Mouse (Mus musculus): ENCODE measurements around the gene Zfp518b.

GRCm38 (mm10) chr5:38628023-38628422 is 56.6 kb downstream of the Zfp518b start:
- TF ChIP-seq POLR2AphosphoS5 (IDR thresholded peaks at IDR 0.05; ENCODE audit: borderline replicate concordance, low read depth, low read length) (no peak), SMC3 (IDR thresholded peaks at IDR 0.05; ENCODE audit: low read depth, low read length) (no peak), JUND (IDR thresholded peaks at IDR 0.05; ENCODE audit: low read depth, low read length) (no peak), CTCF (IDR thresholded peaks at IDR 0.05 in 2 of 3, conservative IDR thresholded peaks at IDR 0.05 in 1 of 3; ENCODE audit: control insufficient read depth in 1 of 3, insufficient read depth in 1 of 3, low read depth in 2 of 3, low read length in 3 of 3, poor library complexity in 1 of 3, severe bottlenecking in 1 of 3) (no peak), RCOR1 (IDR thresholded peaks at IDR 0.05; ENCODE audit: low read depth, low read length) (no peak), MEF2A (IDR thresholded peaks at IDR 0.05; ENCODE audit: extremely low read depth, insufficient replicate concordance, low read depth, low read length, poor library complexity, severe bottlenecking) (no peak)
